16 mouse cellular contexts compared by ENCODE assay signal in genomic region chr5:4195086-4195485, GRCm38 (mm10). TPM values are rescaled to one million over a fixed set of nuclear protein-coding genes. Genes with fewer than 3 reads are reported as not detected.
DNase-seq lines count a peak whose midpoint lies in the region.
"Had no signal": no experiment of that assay in that cellular context is flagged by ENCODE, and none has a peak within 500 bp of the region (broad histone marks: within the 10 kb centered on the region; RNA-seq: fewer than 3 reads in every experiment).

No protein-coding gene starts in this region.

- DNase-seq in ovary, adult 18-20 months (ENCODE audit: low spot score): peak; percentile 33
- no peak for DNase-seq in ovary, postnatal 14 days (ENCODE audit: low spot score)
- DNase-seq in ZHBTc4 (ENCODE audit: low read depth, low spot score): peak; percentile 53
- peak; percentile 61 for DNase-seq in adrenal gland, postnatal 25 days
- no peak for DNase-seq in left cerebral cortex, adult 11 months (ENCODE audit: low spot score)
- DNase-seq in layer of hippocampus, adult 9-11 months: no peak
- DNase-seq in kidney, postnatal 4 days: no peak
- DNase-seq: cerebellum, adult 11 months; gastrocnemius, postnatal 25 days; heart, adult 2 months; heart, postnatal 14 days; kidney, adult 18-20 months; liver, embryonic 13.5 days; lung, embryonic 14.5 days; lung, postnatal 36 days; right cerebral cortex, adult 18-20 months had no signal

RNA-seq across cellular contexts. Expression of gene Mterf1b, which starts 2.9 kb away (rescaled TPM):
- 7.8 and 8.4 TPM in 2 replicates for total RNA-seq in adrenal gland, postnatal 25 days (2021)

Comparison
In these comparisons a context has a peak if more than half of its experiments do, and no peak if none do; other contexts are left out.
1. DNase-seq: peak in ovary, adult 18-20 months (single experiment), ZHBTc4 (single experiment) and adrenal gland, postnatal 25 days (single experiment); none in ovary, postnatal 14 days (single experiment), left cerebral cortex, adult 11 months (single experiment), layer of hippocampus, adult 9-11 months (single experiment) and kidney, postnatal 4 days (0 of 2).